Mouse (Mus musculus): ENCODE data around the gene Stx4a.

DNA sequence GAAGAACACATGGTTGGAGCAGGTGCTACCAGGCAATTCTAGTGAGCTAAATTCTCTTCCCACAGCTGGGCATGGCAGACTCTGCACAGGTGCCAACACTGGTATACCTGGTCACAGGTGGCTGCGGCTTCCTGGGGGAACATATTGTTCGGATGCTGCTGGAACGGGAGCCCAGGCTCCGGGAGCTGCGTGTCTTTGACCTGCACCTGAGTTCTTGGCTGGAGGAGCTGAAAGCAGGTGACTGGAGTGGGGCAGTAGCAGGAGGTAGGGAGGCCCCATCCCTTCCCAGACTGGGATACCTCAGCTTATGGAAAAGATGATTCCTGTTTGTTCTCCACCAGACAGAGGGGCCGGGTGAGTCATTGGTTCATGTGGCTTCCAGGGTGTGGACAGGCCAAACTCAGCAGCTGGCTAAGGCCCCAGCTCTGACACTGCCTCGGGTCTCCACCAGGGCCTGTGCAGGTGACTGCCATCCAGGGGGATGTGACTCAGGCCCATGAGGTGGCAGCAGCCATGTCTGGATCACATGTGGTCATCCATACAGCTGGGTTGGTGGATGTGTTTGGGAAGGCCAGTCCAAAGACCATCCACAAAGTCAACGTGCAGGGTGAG, 23.0 kb upstream of the Stx4a start:
- no peak for TF ChIP-seq EP300 (IDR thresholded peaks at IDR 0.05; ENCODE audit: low read depth)
- TF ChIP-seq CTCF (IDR thresholded peaks at IDR 0.05; ENCODE audit: low read depth): no peak
